Mouse (Mus musculus): Measurements from ENCODE around the gene Upp2. TPM values are rescaled to one million over a fixed set of nuclear protein-coding genes. Genes with fewer than 3 reads are reported as not detected.

Upp2 gene
- total RNA-seq, 2 experiments from 2014 or later = 31.9 to 35.6 TPM

DNA sequence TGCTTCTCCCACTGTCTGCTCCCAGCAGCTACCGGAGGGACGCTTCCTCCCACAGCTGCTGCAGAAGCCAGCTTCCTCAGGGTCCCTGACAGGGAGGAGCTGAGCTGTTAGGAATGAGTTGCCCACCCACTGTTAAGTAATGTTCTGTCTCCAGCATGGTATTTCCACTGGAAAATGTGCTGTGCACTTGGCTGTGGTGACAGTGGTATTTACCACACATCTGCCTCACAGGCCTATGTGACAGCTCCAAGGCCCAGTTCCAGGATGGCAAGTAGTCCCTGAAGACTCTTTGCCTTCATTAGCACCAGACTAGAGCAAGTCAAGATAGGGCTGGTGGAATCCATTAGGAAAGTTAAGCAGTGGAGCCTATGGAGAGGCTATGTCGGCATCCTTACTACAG lies 102.0 kb downstream of the Upp2 start:
- no peak for DNase-seq (ENCODE audit: low spot score in 2 of 2)

DNA sequence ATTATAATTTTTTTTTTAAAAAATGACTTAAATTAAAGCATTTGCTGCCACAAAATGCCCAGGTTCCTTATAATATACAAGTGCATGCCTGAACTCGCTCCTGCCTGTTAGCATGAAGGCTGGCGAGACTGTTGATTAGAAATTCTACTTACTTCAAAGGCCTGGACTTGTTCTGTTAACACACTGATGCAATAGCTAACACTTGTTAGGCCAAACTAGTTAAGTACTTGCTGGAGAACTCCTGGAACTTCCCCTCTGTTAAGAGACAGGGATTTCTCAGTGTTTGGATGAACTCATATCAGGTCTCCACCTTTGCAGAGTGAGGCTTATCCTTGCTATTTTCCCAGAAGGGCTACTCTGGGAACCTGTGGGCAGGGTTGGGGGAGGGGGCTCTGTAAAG lies 105.4 kb downstream of the Upp2 start:
- DNase-seq (ENCODE audit: low spot score in 2 of 2) = no peak

DNA sequence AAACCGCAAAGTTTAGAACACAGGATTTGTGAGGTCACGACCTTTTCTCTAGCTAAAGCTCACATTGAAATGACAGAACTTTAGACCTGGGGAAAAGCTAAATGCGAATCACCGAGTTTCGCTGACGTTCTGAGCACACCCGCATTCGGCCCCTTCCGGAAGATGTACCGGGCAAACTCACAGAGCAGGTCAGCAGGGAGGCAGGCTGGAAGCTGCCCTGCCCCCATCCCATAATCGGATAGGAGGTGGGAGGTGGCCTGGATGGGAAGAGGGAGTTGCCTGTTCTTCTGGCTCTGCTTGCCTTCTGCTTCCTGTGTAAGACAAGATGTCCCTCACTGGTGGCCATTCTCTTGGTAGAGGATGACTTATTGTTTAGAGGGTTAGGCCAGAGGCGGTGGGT lies 112.9 kb downstream of the Upp2 start:
- DNase-seq (ENCODE audit: low spot score in 2 of 2) = no peak

DNA sequence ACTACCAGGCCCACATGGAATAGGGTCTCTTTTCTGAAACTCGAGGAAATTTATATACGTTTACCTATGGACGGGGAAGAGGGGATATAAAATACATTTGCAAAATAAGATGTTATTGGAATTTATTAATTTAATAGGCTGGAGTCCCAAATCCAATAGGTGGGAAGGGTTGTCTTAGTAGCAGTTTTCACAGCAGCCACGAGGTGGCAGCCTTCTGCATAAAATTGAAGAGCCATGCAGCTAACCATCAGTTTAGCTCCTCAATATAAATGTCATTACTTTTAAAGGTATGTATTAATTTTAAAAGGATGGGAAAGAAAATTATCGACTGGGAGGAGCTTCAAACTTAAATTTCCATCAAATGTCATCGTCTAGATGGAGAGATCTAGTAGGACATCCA lies 113.7 kb downstream of the Upp2 start:
- DNase-seq (ENCODE audit: low spot score in 2 of 2) = peak; percentile 57 to 86

DNA sequence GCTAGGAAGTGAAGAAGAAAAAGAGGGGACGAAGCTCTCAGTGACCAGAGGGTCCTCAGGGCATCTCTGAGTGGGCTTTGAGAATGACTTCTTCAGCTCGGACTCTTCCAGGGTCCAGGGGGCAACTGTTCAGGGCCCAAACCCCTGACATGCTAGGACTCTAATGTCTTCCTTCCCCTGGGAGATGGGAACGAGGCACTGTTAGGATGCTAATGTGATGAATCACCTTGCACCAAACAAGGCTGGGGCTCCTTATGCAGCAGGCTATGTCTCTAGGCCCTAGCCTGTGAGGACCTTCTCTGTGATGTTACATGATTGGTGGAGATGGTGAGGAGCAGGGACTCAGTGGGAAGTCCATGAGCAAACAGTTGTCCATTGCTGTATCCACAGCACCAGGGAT lies 114.3 kb downstream of the Upp2 start:
- DNase-seq (ENCODE audit: low spot score in 2 of 2) = no peak

DNA sequence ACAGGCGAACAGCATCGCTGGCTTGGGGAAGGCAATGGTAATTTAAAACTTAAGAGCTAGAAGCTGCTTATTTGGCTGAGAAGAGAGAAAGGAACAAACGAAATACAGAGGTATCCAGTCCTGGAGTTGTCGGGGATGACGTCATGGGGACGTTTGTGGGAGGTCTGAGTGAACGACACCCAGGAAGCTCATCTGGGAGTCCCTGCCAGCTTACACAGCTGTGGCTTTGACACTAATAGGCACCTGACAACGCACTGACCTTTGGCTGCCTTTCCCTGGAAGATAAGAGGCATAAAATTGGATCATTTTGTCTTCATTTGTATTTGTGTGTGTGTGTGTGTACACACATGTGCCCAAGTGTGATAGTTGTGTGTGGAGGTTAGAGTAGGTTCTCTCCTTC lies 130.4 kb downstream of the Upp2 start:
- DNase-seq (ENCODE audit: low spot score in 2 of 2) = no peak

DNA sequence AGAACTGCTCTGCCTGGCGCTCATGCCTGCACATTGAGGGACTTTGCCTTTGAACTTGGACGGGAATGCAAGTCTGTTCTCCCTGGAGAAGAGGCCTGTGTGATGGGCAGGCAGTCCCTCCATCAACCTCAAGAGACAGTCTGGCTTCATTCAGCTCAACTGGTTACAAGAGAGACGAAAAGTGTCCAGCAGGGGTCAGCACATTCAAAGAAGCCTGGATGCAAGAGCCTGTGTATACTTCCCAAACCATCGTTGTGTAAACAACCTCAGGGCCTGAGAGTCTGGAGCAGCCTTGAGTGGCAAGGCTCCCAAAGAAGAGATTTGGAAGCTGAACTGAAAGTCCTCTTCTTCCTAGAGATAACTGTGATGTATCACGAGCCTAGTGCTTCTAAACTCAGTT lies 132.8 kb downstream of the Upp2 start:
- DNase-seq (ENCODE audit: low spot score in 2 of 2) = peak; percentile 64 to 86

DNA sequence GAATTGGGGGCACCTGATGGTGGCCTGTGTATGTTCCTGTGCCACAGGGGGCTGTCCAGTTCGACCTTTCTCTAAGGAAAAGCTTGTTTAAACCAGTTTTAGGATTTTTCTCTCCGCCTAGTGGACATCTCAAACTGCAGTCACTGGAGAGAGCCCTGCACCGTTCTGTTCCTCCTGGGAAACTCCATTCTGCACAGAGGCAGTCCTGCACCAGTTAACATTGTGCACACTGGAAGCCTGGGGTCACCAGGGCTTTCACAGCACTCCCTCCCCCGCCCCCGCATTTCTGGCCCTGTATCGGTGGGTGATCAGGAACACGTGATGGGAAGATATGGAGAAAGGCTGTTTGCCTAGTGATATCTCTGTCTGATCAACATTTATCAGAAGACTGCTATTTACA lies 133.3 kb downstream of the Upp2 start:
- DNase-seq (ENCODE audit: low spot score in 2 of 2) = no peak

DNA sequence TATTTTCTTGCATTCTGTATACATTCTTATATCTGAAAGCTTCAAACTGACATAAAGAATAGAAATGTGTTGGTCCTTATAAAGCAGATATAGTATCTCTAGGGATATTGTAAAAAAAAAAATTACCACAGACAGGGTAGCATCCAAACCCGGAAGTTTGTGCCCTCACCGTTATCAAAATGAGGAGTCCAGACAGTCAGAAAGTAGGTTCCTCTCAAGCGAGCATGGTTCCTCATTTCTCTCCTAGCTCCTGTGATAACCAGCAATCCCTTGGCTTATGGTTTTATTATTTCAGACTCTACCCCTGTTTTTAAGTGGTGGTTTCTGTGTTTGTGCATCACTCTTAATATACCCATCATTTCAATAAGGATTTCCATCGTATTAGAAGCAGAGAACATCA lies 134.5 kb downstream of the Upp2 start:
- DNase-seq (ENCODE audit: low spot score in 2 of 2) = no peak

DNA sequence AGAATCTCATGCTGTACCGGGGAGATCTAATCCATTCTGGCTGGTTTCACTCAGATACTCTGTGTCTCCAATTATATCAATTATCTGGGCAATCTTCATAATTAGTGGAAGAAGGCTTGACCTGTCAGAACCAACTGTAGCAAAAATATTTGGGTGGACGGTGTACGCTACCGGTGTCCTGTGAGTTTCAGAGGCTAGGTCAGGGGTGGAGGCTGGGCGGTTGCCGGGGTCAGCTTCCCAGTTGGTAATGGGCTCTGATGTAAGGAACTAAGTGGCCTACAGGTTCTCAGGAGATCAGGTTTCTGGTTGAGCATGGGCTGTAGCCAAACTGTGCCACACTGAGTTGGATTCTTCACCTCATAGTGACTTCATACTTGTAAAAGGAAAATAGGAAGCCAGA lies 136.1 kb downstream of the Upp2 start:
- DNase-seq (ENCODE audit: low spot score in 2 of 2) = no peak

DNA sequence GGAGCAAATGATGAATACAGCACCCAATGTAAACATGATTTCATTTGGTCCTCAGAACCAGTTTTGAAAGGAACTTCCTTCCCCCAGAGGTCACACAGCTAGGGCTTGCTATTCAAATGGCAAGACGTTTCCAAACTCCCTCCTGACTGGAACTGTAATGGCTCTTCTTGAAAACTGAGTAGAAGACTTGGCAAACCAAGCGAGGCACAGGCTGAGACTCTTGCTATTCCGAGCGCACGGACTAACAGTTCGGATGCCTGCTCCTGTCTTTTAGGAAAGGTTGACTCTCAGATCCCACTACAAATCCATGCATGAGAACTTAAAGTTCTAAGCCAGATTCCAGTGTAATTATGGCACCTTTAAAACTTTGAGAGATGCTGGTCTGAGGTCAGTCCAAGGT lies 136.5 kb downstream of the Upp2 start:
- DNase-seq (ENCODE audit: low spot score in 2 of 2) = no peak

DNA sequence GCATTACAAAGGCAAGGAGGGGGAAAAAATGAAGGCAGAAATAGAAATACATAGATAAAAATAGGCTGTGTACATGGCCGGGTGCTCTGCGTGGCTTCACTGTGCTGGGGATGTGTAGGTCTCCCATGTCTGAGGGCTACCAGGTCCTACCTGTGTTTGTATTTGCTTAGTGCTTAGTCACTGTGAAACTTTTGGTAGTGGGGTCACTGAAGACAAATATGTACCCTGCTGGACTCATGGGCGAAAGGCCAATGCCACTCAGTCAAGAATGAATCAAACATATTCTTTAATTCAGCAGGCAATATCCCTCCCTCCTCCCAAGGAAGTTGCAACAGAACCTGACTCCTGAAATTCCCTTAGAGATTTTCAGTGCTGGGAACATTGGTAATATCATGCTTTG lies 137.5 kb downstream of the Upp2 start:
- no peak for DNase-seq (ENCODE audit: low spot score in 2 of 2)

DNA sequence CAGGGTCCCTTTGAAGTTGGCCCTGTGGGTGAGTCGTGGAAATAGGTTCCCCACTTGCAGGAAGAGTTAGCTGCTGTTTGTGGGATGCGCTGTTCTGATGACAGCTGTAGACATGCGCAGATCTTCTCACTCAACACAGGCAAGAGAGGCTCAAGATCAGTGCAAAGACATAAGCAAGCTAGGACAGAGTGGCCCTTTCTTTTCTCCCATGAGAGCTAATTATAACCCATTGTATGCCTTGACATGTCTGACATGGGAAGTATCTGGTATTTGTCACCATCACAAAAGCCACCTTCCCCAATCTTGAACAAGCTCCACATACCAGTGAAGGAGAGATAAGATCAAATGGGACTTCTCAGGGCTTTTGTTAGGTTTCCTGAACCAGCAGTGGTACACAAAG lies 140.6 kb downstream of the Upp2 start:
- DNase-seq (ENCODE audit: low spot score in 2 of 2) = no peak

DNA sequence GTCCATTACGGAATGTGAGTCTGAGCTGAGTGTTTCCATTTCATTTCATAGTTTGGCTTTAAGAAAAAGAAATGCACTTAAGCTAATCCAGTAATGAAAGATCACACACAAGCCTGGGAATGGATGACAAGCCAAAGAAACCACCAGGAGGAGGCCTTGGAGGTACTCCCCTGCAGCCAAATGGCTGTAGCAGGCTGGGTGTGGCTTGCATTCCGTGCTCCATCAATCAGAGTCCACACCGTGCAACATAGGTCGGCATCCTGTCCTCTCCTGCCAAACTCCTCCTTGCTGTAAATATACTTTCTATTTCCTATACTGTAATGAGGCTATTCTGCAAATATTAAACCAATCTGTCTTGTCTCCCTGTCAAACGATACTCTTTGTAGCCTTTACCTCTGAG lies 143.1 kb downstream of the Upp2 start:
- DNase-seq (ENCODE audit: low spot score in 2 of 2) = no peak

DNA sequence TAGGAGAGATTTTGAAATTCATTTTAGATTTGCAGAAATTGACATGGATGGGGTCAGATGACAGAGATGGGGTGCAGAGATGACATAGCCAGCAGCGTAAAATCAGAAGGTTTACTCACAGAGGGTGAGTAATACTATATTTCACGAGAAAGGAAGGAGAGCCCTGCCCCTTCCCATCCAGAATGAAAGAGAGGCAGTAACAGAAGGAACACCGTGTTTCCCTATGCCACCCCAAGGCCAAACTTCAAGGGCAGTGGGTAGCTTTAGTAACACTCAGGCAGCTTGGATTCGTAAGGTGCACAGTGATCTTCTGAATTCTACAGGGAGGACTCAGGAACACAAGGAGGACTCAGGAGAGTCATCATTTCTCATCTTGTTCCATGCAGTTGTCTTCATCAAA lies 144.0 kb downstream of the Upp2 start:
- DNase-seq (ENCODE audit: low spot score in 2 of 2) = no peak

DNA sequence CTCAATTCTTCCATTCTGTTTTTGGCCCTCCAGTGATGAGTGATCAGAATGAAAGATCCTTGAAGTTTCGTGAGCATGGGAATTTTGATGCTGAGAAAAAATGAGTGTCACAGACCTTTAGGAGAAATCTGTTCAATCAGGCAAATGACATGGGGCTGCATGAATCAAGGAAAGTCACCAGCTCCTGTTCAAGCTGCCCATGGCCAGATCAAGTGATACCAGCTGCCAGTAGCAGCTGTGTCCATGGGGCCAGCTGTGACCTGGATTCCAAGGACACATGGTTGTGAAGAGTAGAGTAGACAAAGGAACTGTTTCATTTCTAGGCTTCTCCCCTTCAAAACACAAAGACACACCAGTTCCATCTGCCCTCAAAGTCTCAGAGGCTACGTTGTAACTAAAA lies 144.4 kb downstream of the Upp2 start:
- DNase-seq (ENCODE audit: low spot score in 2 of 2) = no peak

DNA sequence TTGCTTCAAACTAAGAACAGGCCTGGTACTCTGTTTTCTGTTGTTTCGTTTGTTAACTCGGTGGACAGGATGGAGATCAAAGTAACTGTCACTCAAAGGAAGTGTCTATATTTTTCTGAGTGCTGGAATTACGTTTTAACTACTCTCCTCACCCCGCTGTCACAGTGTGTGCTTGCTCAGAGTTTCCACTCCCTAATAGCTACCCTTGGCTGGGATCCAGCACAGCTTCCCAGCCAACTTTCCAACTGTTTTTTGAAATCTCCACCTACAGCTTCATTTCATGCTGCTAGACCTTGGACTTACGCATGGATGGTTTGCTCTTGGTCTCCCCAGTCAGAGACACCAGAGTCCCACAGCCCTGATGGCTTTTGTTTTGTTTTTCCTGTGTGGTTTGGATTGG lies 144.8 kb downstream of the Upp2 start:
- peak; percentile 32 to 64 for DNase-seq (ENCODE audit: low spot score in 2 of 2)

DNA sequence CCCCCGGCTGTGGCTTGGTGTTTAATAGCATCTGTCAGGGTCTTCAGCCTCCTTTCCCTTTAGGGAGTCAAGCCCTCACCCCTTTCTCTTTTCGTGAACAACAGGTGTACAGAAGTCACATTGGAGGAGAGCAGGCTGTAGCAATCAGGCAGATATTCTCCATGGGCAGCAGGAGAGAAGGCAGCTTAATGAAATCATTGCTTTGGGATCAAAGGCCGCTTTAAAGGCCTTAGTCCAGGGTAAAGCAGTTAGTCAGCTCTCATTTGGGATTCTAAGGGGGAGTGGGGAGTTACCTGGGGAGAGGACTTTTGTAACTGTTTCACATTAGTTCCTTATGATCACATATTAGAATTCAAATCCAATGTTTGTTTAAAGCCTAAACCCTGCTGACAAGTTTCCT lies 150.8 kb downstream of the Upp2 start:
- DNase-seq (ENCODE audit: low spot score in 2 of 2) = no peak

DNA sequence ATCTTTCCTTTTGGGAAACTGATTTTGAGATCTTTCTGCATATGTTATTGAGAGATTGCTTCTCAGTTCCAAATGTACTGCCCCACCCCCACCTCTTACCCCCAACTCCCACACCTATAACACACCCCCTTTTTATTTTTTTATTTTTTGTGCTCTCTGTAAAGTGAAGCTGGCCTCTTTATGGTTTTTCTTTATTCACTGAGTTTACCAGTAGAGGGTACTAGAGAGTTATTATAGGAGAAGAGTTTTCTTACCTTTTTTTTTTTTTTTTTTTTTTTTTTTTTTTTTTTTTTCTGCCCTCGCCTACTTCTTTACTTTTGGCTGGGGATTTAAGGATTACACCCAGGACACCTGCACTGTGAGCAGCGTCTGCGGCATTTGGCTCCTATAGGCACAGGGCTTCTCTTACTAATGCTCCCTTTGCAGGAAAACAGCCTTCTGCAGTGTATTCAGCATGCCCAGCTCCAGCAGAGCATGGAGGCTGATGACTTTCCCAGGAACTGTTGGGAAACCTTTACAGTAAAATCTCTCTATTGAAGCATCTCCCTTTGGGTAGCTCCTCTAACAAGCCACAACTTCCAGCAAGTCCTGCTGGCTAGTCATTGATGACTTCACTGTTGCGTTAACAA lies 170.2 kb downstream of the Upp2 start:
- peak in 1 of 2 experiments; percentile 16 for DNase-seq (ENCODE audit: low spot score in 2 of 2)

DNA sequence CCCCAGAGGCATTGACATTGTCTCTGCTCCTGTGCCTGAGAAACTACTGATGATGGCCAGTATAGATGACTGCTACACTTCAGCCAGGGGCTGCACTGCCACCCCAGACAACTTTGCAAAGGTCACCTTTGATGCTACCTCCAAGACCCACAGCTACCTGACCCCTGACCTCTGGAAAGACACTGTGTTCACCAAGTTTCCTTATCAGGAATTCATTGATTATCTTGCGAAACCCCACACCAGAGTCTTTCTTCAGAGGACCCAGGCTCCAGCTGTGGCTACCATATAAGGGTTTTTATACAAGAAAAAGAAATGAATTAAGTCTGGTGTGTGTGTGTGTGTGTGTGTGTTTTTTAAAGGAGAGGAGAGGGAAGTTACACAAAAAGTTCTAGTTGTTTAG lies 174.1 kb downstream of the Upp2 start:
- no peak for DNase-seq (ENCODE audit: low spot score in 2 of 2)

DNA sequence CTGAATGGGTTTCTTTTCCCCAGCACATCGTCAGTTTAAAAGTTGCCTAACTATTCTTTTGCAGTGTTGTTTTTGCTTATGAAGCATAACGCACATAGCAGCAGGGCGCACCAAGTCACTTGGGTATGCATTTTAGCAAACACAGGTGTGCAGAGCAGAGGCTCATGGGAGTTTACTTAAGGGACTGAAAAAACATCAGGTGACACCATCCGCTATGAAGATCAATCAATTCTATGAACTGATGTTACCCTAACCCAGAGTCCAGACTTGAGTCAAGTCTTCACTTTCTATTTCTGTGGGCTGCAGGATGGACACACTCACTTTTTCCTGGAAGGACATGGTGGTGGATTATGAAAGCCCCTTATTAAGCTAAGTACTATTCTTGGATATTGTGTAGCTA lies 174.9 kb downstream of the Upp2 start:
- DNase-seq (ENCODE audit: low spot score in 2 of 2) = no peak

DNA sequence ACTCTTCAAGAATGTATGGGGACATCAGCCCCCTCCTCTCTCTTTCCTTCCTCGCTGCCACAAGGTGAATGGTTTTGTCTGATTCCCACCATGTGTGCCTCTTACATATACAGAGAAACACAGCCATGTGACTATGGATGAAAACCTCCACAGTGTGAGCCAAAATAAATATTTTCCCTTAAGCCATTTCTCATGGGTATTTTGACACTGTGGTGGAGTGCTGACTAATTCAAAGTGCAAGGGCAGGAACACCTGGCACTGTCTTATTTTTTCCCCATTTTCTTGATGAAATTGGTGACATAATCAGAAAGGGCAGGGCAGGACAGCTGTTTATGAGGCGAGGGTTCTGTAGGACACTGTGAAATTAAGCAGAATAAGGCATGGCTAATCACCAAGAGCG lies 176.3 kb downstream of the Upp2 start:
- no peak for DNase-seq (ENCODE audit: low spot score in 2 of 2)

DNA sequence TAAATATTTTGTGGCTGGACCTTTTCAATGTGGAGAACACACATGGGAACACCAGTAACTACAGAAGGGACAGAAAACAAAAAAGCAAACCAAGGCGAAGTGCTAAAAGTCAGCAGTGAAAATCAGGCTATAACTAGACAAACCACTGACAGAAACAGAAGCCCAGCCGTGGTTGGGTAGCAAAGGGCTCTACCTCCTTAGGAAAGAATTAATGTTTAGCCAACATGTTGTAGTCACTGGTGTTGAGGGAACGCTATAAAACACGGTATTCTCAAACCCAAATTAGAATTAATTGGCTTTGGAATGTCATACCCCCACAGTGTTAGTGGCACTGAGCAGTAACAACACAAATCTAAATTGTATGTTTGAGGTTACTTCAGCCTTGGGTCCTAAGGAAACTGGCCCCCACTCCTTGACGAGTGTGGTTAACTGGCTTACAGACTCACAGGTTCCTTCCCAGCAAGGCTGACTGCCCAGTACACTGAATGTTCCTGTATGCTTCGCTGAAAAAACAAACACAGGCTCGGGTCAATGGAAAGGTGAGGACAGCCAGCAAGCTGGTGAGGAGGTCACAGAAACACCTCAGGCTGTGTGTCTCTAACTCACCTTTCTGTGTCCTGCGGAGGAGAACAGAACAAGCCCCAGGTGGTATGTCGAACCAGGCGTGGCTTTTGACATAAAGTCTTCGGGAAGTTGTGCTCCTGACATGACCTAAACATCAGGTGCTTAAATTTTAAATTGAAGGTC lies 180.6 kb downstream of the Upp2 start:
- DNase-seq (ENCODE audit: low spot score in 2 of 2) = no peak
